Mouse (Mus musculus): Measurements from ENCODE around the gene Clasp1.

The Clasp1 gene

GRCm38 (mm10) chr1:118498311-118498710, 109.5 kb downstream of the Clasp1 start:
- DNase-seq (ENCODE audit: low read depth) = peak; percentile 85

DNA sequence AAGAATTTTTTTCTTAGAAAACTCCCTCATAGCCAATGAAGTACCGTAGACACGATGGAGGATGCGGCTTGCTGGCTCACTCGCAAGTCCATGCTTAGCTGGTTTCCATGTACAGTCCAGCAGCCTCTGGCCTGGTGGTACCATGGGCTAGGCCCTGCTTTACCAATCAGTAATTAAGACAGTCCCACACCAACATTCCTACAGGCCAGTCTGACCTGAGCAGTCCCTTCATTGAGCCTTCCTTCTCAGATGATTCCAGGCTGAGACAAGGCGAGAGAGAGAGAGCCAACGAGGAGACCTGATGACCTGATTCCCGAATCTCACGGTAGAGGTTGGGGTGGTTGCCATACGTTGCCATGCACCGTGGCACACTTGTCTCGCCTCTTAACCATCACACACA, 111.7 kb downstream of the Clasp1 start:
- DNase-seq (ENCODE audit: low read depth) = no peak

DNA sequence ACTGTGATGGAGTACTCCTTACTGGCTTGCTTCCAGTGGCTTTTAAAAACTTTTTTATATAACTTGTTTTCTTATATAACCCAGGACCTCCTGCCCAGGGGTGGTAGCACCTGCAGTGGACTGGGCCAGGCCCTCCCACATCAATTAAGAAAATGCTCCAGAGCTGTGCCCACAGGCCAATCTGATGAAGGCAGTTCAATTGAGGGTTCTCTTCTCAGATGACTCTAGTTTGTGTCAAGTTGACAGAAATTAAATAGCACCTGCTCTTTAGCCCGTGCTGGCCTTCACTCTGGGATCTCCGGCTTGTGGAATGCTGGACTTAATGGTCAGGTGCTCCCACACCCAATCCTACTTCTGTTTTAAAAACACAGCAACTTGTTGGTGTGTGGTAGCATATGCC, 112.8 kb downstream of the Clasp1 start:
- no peak for DNase-seq (ENCODE audit: low read depth)

GRCm38 (mm10) chr1:118505746-118506145, 116.9 kb downstream of the Clasp1 start:
- peak; percentile 10 for DNase-seq (ENCODE audit: low read depth)

GRCm38 (mm10) chr1:118510996-118511395, 122.1 kb downstream of the Clasp1 start:
- DNase-seq (ENCODE audit: low read depth) = no peak

DNA sequence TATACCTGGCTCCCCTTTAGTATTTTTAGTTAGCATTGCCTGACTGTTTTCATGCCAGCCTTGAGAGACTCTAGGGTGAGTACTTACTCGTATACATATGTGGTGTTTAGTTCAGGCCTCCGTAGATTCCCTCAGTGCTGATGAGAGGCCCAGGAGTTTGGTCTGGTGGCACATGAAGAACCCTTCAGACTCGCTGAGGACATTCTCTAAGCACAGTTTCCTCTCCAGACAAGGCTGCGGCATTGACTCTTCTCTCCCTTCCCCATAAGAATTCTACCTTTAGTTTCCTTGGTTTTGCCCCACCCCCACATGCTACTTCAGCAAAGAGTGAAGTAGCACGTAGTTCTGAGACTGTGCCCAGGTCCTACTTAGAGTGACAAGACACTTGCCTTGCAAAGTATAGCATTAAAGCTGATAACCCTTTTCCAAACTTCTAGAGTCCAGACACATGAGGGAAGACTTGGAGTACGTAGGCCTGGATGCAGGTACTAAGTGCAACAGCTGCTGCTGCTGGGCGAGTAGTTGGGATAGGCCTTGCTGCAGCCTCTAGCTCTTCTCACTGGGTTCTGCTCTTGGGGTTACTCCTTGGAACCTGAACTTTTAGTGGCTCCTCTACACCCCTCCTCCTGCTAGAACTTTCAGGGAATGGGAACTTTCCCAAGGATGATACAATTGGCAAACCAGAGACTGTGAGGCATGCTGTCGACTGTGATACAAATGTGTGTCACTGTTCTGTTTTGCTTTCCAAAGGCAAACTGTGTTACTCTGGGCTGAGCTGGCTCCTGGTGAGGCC, 123.1 kb downstream of the Clasp1 start:
- DNase-seq (ENCODE audit: low read depth) = no peak

GRCm38 (mm10) chr1:118516256-118516655, 127.4 kb downstream of the Clasp1 start:
- no peak for DNase-seq (ENCODE audit: low read depth)

DNA sequence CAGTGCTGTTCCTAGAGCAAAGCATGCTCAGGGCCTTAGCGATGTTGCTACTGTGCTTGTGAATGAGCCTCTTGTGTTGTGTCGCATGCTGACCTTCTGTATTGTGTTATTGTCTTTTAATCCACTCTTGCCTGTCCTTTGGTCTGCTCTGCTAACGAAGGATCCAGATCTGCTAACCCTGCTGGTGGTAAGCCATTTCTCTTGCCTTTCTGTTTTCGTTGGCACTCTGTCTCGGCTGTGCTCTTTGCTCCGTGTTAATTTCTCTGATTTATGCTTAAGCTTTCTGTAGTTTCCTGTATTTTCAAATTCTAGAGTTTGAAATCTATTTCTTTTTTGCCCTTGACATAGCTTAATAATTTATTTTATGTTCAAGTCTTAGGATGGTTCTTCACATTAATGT, 134.3 kb downstream of the Clasp1 start:
- no peak for DNase-seq (ENCODE audit: low read depth)

GRCm38 (mm10) chr1:118525336-118525735, 136.5 kb downstream of the Clasp1 start:
- peak; percentile 25 for DNase-seq (ENCODE audit: low read depth)

DNA sequence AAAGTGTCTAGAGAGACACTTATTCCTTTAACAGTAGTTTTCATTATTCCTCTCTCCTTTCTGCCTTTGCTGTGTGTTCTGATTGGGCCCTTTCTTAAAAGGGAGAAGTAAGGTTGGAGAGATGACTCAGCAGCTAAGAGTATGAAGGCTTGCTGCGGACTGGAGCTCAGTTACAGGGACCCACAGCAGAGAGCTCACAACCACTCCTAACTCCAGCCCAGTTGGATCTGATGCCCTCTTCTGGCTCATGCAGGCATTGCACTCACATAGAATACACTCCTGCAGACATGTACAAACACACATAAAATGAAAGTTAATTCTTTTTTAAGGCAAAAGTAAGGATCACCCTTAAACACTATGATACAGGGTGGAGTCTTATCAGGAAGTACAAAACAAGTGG, 140.4 kb downstream of the Clasp1 start:
- DNase-seq (ENCODE audit: low read depth) = peak; percentile 9

DNA sequence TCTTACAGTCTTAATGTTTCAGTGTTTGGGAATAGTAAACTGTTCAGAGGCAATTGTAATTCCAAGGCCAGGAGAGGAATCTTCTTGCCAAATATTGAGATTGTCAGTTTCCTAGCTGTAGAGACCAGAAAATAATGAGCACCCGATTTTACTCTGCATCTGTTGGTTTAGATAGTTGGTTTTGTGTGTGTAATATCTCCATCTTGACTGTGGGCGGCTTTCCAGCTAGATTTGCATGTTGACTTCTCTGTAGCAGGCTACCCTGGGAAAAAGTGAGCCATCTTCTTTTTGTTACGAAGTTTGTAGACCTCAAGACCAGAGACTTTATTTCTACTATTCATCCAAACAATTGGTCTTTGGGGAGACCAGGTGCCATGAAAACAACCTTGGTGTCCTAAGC, 142.4 kb downstream of the Clasp1 start:
- no peak for DNase-seq (ENCODE audit: low read depth)

- DNase-seq (ENCODE audit: low read depth) = no peak
These were observed 147.2 kb downstream of the Clasp1 start for GRCm38 (mm10) chr1:118536021-118536420.

DNA sequence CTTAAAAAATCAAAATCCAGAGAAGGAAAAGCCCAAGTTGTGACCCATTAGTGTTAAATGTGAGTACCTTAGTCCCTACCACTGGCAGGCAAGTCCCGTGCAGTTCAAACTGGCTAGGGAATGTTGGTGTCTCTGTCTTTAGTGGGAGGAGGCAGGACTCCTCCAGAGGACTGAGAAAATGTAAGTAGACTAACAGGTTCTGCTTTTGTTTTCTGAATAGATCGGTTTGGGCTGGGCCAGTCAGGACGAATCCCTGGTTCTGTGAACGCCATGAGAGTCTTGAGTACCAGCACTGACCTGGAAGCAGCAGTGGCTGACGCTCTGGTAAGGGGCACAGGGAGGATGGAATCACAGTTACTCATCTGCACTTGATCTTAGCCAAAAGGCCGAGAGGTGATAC, 150.2 kb downstream of the Clasp1 start:
- no peak for DNase-seq (ENCODE audit: low read depth)

DNA sequence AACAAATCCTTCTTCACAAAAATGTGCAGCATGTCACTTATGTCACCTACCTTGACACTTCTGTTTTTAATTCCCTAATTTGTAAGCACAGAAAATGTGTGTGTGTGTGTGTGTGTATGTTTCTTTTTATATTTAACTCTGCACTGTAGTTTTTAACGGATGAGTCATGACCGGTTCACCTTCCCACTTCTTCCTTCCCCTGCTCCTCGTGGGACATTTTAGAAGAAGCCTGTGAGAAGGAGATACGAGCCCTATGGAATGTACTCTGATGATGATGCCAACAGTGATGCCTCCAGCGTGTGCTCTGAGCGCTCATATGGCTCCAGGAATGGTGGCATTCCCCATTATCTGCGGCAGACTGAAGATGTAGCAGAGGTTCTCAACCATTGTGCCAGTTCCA, 154.0 kb downstream of the Clasp1 start:
- no peak for DNase-seq (ENCODE audit: low read depth)

DNA sequence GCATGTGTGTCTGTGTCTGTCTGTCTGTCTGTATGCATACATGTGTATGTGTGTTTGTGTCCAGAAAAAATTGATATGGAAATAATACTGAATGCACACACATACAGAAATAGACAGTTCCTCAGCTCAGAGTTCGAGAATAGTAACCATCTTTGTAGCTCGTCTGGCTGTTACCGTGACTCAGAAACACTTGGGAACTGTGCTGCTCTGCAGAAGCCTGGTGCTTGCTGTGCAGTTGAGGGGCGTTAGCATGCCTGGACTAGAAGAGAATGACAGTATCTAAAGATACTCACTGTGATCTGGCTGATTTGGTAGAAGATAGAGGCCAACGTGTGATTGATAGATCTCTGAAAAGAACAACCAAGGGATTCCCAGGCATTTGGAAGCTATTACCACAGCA, 159.9 kb downstream of the Clasp1 start:
- no peak for DNase-seq (ENCODE audit: low read depth)

- DNase-seq (ENCODE audit: low read depth) = no peak
These were observed 162.3 kb downstream of the Clasp1 start for GRCm38 (mm10) chr1:118551152-118551551.

DNA sequence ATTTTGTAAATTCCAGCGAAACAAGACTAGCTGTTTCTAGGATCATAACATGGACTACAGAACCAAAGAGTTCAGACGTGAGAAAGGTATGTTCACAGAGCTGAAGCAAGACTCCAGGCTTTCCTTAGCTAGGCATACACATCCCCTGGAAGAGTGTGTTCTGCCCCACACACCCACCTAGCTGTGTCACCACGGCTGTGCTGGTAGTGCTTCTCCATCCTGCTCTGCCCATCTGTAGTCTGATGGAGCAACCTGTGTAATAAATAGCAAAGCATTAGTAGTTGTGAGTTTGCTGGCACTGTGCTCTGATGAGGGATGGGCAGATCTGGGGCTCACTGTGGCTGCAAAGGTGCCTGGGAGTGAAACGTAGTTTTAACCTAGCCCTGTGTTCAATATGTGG, 163.2 kb downstream of the Clasp1 start:
- DNase-seq (ENCODE audit: low read depth) = no peak

- DNase-seq (ENCODE audit: low read depth) = no peak
These were observed 164.2 kb downstream of the Clasp1 start for GRCm38 (mm10) chr1:118553045-118553444.

- no peak for DNase-seq (ENCODE audit: low read depth)
These were observed 164.6 kb downstream of the Clasp1 start for GRCm38 (mm10) chr1:118553451-118553850.

DNA sequence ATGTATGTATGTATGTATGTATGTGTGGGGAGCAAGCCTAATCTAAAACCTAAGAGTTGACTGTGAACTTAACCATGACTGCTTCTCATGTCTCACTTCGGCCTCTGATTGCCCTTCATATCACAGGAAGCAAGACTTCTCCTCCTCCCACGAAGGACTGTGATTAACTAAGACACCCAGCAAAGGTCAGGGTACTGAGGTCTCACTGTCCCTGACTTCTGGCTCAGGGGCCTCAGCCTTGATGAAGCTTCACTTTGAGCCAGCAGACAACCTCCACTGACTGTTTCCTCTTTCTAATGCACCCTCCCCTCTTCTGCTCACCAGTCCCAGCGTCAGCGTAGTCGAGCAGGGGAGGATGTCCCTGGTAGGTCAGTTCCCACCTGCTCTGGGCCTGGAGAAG, 166.1 kb downstream of the Clasp1 start:
- DNase-seq (ENCODE audit: low read depth) = no peak

DNA sequence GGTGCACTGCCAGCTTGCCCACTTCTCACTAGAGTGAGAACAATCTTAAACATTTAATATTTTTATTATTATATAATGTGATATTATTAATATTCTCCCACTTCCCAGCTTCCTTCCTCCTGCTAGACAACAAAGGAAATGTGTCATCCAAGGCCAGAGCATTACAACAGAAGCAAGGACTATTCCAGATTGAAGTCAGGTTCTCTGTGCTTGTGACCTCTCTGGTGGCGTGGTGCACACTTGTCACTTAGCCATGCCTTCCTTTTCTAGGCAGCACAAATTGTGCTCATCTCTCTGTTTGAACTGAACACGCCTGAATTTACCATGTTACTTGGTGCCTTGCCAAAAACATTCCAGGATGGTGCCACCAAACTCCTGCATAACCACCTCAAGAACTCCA, 170.9 kb downstream of the Clasp1 start:
- DNase-seq (ENCODE audit: low read depth) = no peak

GRCm38 (mm10) chr1:118564561-118564960, 175.7 kb downstream of the Clasp1 start:
- peak; percentile 20 for DNase-seq (ENCODE audit: low read depth)

- peak; percentile 28 for DNase-seq (ENCODE audit: low read depth)
These were observed 178.8 kb downstream of the Clasp1 start for GRCm38 (mm10) chr1:118567659-118568058.

- DNase-seq (ENCODE audit: low read depth) = no peak
These were observed 191.4 kb downstream of the Clasp1 start for GRCm38 (mm10) chr1:118580174-118580702.
